Mouse (Mus musculus): ENCODE measurements around the gene Itgb5.
A peak's percentile ranks its signal among the peaks of the same experiment; 100 is the strongest.

The Itgb5 gene

DNA sequence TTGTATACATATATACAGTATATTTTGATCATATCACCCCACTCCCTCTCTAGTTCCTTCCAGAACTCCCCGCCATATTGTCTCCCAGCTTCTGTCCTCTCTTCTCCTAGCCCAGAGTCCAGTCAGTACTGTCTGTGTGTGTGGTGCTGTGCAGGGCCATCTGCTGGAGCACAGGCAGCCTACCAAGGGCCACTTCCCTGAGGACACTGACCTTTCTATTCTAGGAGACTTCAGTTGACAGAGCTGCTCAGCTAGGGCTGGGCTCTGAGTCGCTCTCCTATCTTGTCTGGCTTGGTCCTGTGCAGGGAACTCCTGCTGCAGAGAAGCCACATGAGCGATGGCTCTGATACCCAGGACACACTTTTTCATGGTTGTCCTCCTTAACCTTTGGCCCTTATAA is 166.0 kb downstream of the Itgb5 start:
- no peak for DNase-seq

DNA sequence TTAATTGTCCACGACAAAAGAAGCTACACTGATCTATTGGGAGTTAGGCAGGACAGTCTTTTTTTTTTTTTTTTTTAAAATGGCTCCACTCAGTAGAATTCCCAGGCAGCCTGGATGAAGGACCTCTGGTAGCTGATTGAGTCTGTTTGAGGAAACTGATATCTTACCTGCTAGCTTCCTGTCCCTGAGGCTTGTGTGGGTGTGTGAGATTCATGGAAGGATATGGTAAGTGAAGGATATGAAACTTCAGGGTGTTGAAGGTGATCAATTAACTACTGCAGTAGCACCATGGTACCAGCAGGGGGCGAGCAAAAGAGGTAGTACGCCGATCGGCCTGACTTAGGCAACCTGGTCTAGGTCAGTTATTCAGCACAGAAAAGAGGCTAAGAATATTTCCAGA is 166.6 kb downstream of the Itgb5 start:
- DNase-seq, result peak; percentile 48

DNA sequence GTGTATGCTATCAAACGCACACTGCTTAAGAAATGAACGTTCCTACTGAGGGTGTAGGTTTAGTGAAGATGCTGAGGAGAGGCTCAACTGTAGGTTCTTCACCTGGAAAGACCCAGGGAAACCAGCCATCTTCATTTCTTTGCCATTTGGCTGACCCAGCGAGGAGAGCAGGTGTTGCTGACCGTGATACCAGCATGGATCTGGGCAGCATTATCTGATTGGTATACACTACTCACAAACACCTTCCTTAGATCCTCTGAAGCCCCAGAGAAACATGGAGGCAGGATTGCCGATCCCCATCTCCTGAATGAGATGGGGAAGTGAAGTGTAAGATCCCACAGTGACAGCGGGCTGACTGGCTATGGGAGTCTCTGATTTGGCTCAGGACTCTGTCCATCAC is 168.5 kb downstream of the Itgb5 start:
- peak; percentile 29 for DNase-seq
